Mouse (Mus musculus) adrenal gland, postnatal 4 days (tissue): Measurements from ENCODE around the gene Sdr9c7. TPM values are rescaled to one million over a fixed set of nuclear protein-coding genes. Genes with fewer than 3 reads are reported as not detected.
"Not testable (repeated sequence)": the region's sequence is repeated elsewhere in the genome, so short reads cannot be mapped to it uniquely, and the experiment has no call there.

Experiments used
- DNase-seq, 2 experiments: peaks; one replicate each; pipeline ENCODE4 v3.0.0; 2021 to 2022; ENCODE audit warnings: low spot score in 2 of 2, mixed read lengths in 2 of 2
- total RNA-seq, 2 experiments: library from RNA; stranded (reverse); gene quantifications; 2 replicates each; pipeline ENCODE4 v1.2.3; 2021

Sdr9c7 gene
- total RNA-seq, 2 experiments from 2014 or later = 0.25 TPM; not detected in 1

- DNase-seq = no peak
Observed at GRCm38 (mm10) chr10:127906138-127906537, 7.8 kb downstream of the Sdr9c7 start.

- no peak for DNase-seq
Observed at GRCm38 (mm10) chr10:127907386-127907951, 9.2 kb downstream of the Sdr9c7 start.

GRCm38 (mm10) chr10:127915578-127915977 lies 17.3 kb downstream of the Sdr9c7 start:
- DNase-seq = no peak

GRCm38 (mm10) chr10:127917183-127917582 lies 18.9 kb downstream of the Sdr9c7 start:
- not testable (repeated sequence) for DNase-seq

- no peak for DNase-seq
Observed at GRCm38 (mm10) chr10:127917651-127918050, 19.3 kb downstream of the Sdr9c7 start.

- DNase-seq = no peak
Observed at GRCm38 (mm10) chr10:127922241-127922640, 23.9 kb downstream of the Sdr9c7 start.

GRCm38 (mm10) chr10:127923024-127923423 lies 24.7 kb downstream of the Sdr9c7 start:
- no peak for DNase-seq

- no peak for DNase-seq
Observed at GRCm38 (mm10) chr10:127924597-127925378, 26.5 kb downstream of the Sdr9c7 start.

- no peak for DNase-seq
Observed at GRCm38 (mm10) chr10:127927737-127928136, 29.4 kb downstream of the Sdr9c7 start.

GRCm38 (mm10) chr10:127932290-127932926 lies 34.1 kb downstream of the Sdr9c7 start:
- no peak for DNase-seq

GRCm38 (mm10) chr10:127936271-127936670 lies 38.0 kb downstream of the Sdr9c7 start:
- no peak for DNase-seq

GRCm38 (mm10) chr10:127936747-127937409 lies 38.6 kb downstream of the Sdr9c7 start:
- DNase-seq = no peak

GRCm38 (mm10) chr10:127937428-127938010 lies 39.2 kb downstream of the Sdr9c7 start:
- DNase-seq = peak in 1 of 2 experiments; percentile 32

- DNase-seq = not testable (repeated sequence)
Observed at GRCm38 (mm10) chr10:127939667-127940066, 41.3 kb downstream of the Sdr9c7 start.

- no peak for DNase-seq
Observed at GRCm38 (mm10) chr10:127945432-127946064, 47.2 kb downstream of the Sdr9c7 start.

- no peak for DNase-seq
Observed at GRCm38 (mm10) chr10:127949596-127950130, 51.3 kb downstream of the Sdr9c7 start.

- DNase-seq = no peak
Observed at GRCm38 (mm10) chr10:127951390-127951789, 53.1 kb downstream of the Sdr9c7 start.

- no peak for DNase-seq
Observed at GRCm38 (mm10) chr10:127951821-127952220, 53.5 kb downstream of the Sdr9c7 start.

GRCm38 (mm10) chr10:127955034-127955433 lies 56.7 kb downstream of the Sdr9c7 start:
- no peak for DNase-seq

- DNase-seq = peak; percentile 17 to 51
Observed at GRCm38 (mm10) chr10:127956168-127956816, 58.0 kb downstream of the Sdr9c7 start.
